Comparison of ENCODE assay signal across 12 mouse cellular contexts in genomic region chr16:57416049-57416448, GRCm38 (mm10).
DNase-seq lines count a peak whose midpoint lies in the region; ATAC-seq lines count a peak whose summit lies in the region.
"Had no signal": no experiment of that assay in that cellular context is flagged by ENCODE, and none has a peak within 500 bp of the region (broad histone marks: within the 10 kb centered on the region; RNA-seq: fewer than 3 reads in every experiment).

No protein-coding gene starts in this region.

- no peak overlapping the region for H3K4me3 ChIP-seq in intestine, embryonic 15.5 days (replicated peaks)
- H3K4me3 ChIP-seq: layer of hippocampus, adult 2 months had no signal

- no peaks in the 10 kb centered on the region for H3K27me3 ChIP-seq in intestine, embryonic 15.5 days (replicated peaks)

- no peak overlapping the region for H3K27ac ChIP-seq in intestine, embryonic 15.5 days
- H3K27ac ChIP-seq: layer of hippocampus, adult 2 months had no signal

- peaks cover 3% of the 10 kb centered on the region; the same call in 1 of the 2 replicates for H3K4me1 ChIP-seq in intestine, embryonic 15.5 days (replicated peaks)

- WGBS in intestine, embryonic 15.5 days: 45% methylated on average over 2 of the region's 2 CpGs

- H3K36me3 ChIP-seq in intestine, embryonic 15.5 days: no peaks in the 10 kb centered on the region

- H3K4me2 ChIP-seq in intestine, embryonic 15.5 days (replicated peaks): no peak overlapping the region

- no peaks in the 10 kb centered on the region for H3K9me3 ChIP-seq in intestine, embryonic 15.5 days

- no peak overlapping the region for H3K9ac ChIP-seq in intestine, embryonic 15.5 days

- peak; percentile 27 for DNase-seq in embryo, embryonic 11 days
- no peak for DNase-seq in embryo, embryonic 9.5 days (ENCODE audit: extremely low spot score)
- DNase-seq in heart, postnatal 4 days: peak; percentile 36
- DNase-seq in heart, postnatal 25 days (ENCODE audit: low spot score): no peak
- peak; percentile 76 for DNase-seq in Muller cell, postnatal 12 days (ENCODE audit: inconsistent ontology term)
- DNase-seq in retina, embryonic 14.5 days (ENCODE audit: low spot score): no peak
- DNase-seq in thymus, postnatal 10 days (ENCODE audit: low spot score in 2 of 2): no peak
- DNase-seq: lung, adult 18-20 months; right cerebral cortex, adult 18-20 months; thymus, postnatal 4 days had no signal

- intact Hi-C loops in heart, postnatal 25 days (cut with DNase I): loop anchor here (5.0 kb wide), 1 partner anchor 166 kb away; no protein-coding TSS in a partner anchor

- peak; percentile 62; the same call in 1 of the 2 replicates for ATAC-seq in intestine, embryonic 15.5 days

Comparison
In these comparisons a context has a peak if more than half of its experiments do, and no peak if none do; other contexts are left out.
1. DNase-seq: peak in embryo, embryonic 11 days (single experiment), heart, postnatal 4 days (single experiment) and Muller cell, postnatal 12 days (single experiment); none in embryo, embryonic 9.5 days (single experiment), heart, postnatal 25 days (single experiment), retina, embryonic 14.5 days (single experiment) and thymus, postnatal 10 days (0 of 2).